Mouse (Mus musculus) heart, postnatal 10 days (tissue): ENCODE measurements around the gene Padi4. TPM values are rescaled to one million over a fixed set of nuclear protein-coding genes. Genes with fewer than 3 reads are reported as not detected.
A peak's percentile ranks its signal among the peaks of the same experiment; 100 is the strongest.

ENCODE experiments used
- DNase-seq, 2 experiments: peaks; one replicate each; pipeline ENCODE4 v3.0.0; 2021
- intact Hi-C: fragments of 180-260 bp; cut with DNase I; formaldehyde crosslinking; loops from one replicate; pipeline ENCODE4 v1.15.1; 2025
- total RNA-seq, 2 experiments: library from RNA; stranded (reverse); gene quantifications; 2 replicates each; pipeline ENCODE4 v1.2.3; 2021

Gene Padi4
- total RNA-seq: under 1 TPM; 0.40 to 0.48 TPM

- DNase-seq: no peak
- intact Hi-C loops: no loop called here
Observed at GRCm38 (mm10) chr4:140774025-140774800, at the start of gene Padi4. Gene Padi4, minus strand, starts transcription at chr4:140774236.

- peak; percentile 30 to 46 for DNase-seq
- intact Hi-C loops: no loop called here
Observed at GRCm38 (mm10) chr4:140821988-140822387, 48.0 kb upstream of the Padi4 start.

GRCm38 (mm10) chr4:140817413-140817812 lies 43.4 kb upstream of the Padi4 start:
- no peak for DNase-seq
- intact Hi-C loops: no loop called here

- peak; percentile 11 to 31 for DNase-seq
- intact Hi-C loops: no loop called here
Observed at GRCm38 (mm10) chr4:140815996-140816917, 42.2 kb upstream of the Padi4 start.

GRCm38 (mm10) chr4:140815496-140815895 lies 41.5 kb upstream of the Padi4 start:
- no peak for DNase-seq
- intact Hi-C loops: no loop called here

GRCm38 (mm10) chr4:140814241-140815225 lies 40.5 kb upstream of the Padi4 start:
- peak; percentile 34 to 47 for DNase-seq
- intact Hi-C loops: loop anchor here (5.0 kb wide), 1 partner anchor 88 kb away; no protein-coding TSS in a partner anchor

GRCm38 (mm10) chr4:140813358-140814185 lies 39.5 kb upstream of the Padi4 start:
- no peak for DNase-seq
- intact Hi-C loops: loop anchor here (5.0 kb wide), 1 partner anchor 89 kb away; no protein-coding TSS in a partner anchor

- DNase-seq: peak; percentile 27 to 48
- intact Hi-C loops: loop anchor here (5.0 kb wide), 1 partner anchor 90 kb away; no protein-coding TSS in a partner anchor
Observed at GRCm38 (mm10) chr4:140812609-140813008, 38.6 kb upstream of the Padi4 start.

GRCm38 (mm10) chr4:140812191-140812590 lies 38.2 kb upstream of the Padi4 start:
- intact Hi-C loops: loop anchor here (5.0 kb wide), 1 partner anchor 90 kb away; no protein-coding TSS in a partner anchor

GRCm38 (mm10) chr4:140810458-140811260 lies 36.6 kb upstream of the Padi4 start, which contains the start of gene Padi3:
Gene Padi3, minus strand, starts transcription at chr4:140810648.
- DNase-seq: no peak
- intact Hi-C loops: loop anchor here (5.0 kb wide), 1 partner anchor 92 kb away; no protein-coding TSS in a partner anchor

More at GRCm38 (mm10) chr4:140812191-140812590, 38.2 kb upstream of the Padi4 start:
- no peak for DNase-seq

GRCm38 (mm10) chr4:140809118-140809517 lies 35.1 kb upstream of the Padi4 start:
- no peak for DNase-seq
- intact Hi-C loops: no loop called here

GRCm38 (mm10) chr4:140804601-140805000 lies 30.6 kb upstream of the Padi4 start:
- no peak for DNase-seq
- intact Hi-C loops: no loop called here

- intact Hi-C loops: no loop called here
- no peak for DNase-seq
Observed at GRCm38 (mm10) chr4:140801364-140801763, 27.3 kb upstream of the Padi4 start.

GRCm38 (mm10) chr4:140796786-140797185 lies 22.8 kb upstream of the Padi4 start:
- DNase-seq: no peak
- intact Hi-C loops: no loop called here

- DNase-seq: no peak
- intact Hi-C loops: no loop called here
Observed at GRCm38 (mm10) chr4:140794678-140795077, 20.6 kb upstream of the Padi4 start.

- no peak for DNase-seq
- intact Hi-C loops: no loop called here
Observed at GRCm38 (mm10) chr4:140793795-140794194, 19.8 kb upstream of the Padi4 start.

GRCm38 (mm10) chr4:140792584-140792983 lies 18.5 kb upstream of the Padi4 start:
- intact Hi-C loops: no loop called here
- no peak for DNase-seq

- no peak for DNase-seq
- intact Hi-C loops: no loop called here
Observed at GRCm38 (mm10) chr4:140791071-140791470, 17.0 kb upstream of the Padi4 start.
